Comparison of ENCODE assay signal across 15 mouse cellular contexts in genomic region chr12:111851745-111852144, GRCm38 (mm10). TPM values are rescaled to one million over a fixed set of nuclear protein-coding genes. Genes with fewer than 3 reads are reported as not detected.
DNase-seq lines count a peak whose midpoint lies in the region; ATAC-seq and TF ChIP-seq lines count a peak whose summit lies in the region.
"Had no signal": no experiment of that assay in that cellular context is flagged by ENCODE, and none has a peak within 500 bp of the region (broad histone marks: within the 10 kb centered on the region; RNA-seq: fewer than 3 reads in every experiment).

No protein-coding gene starts in this region.

- TF ChIP-seq POLR2A in limb, embryonic 14.5 days (IDR thresholded peaks at IDR 0.05; ENCODE audit: borderline replicate concordance, extremely low read depth, insufficient read depth, insufficient read length): no peak

- H3K9ac ChIP-seq in limb, embryonic 14.5 days (ENCODE audit: low read depth, low read length, severe bottlenecking): no peak overlapping the region
- H3K9ac ChIP-seq: heart, embryonic 15.5 days; liver, postnatal 0 days; midbrain, embryonic 12.5 days had no signal

- no peak overlapping the region for H3K4me2 ChIP-seq in limb, embryonic 14.5 days (replicated peaks; ENCODE audit: low read depth, low read length, severe bottlenecking)
- H3K4me2 ChIP-seq: heart, embryonic 15.5 days; midbrain, embryonic 12.5 days had no signal

- H3K4me3 ChIP-seq in limb, embryonic 14.5 days (replicated peaks; ENCODE audit: low read length): no peak overlapping the region
- H3K4me3 ChIP-seq in limb, embryonic 10.5 days: no peak overlapping the region
- H3K4me3 ChIP-seq: gastrocnemius, adult 2 months; heart, embryonic 15.5 days; midbrain, embryonic 12.5 days had no signal

- no peaks in the 10 kb centered on the region for H3K4me1 ChIP-seq in limb, embryonic 14.5 days (ENCODE audit: control insufficient read depth, insufficient read depth, low read length)
- H3K4me1 ChIP-seq in limb, embryonic 10.5 days: peaks cover 3% of the 10 kb centered on the region; the same call in 1 of the 2 replicates
- H3K4me1 ChIP-seq: midbrain, embryonic 12.5 days had no signal

- H3K27me3 ChIP-seq in limb, embryonic 14.5 days (ENCODE audit: control insufficient read depth, insufficient read depth, low read length): no peaks in the 10 kb centered on the region
- H3K27me3 ChIP-seq in limb, embryonic 10.5 days (ENCODE audit: low read depth, poor library complexity, severe bottlenecking): no peaks in the 10 kb centered on the region
- H3K27me3 ChIP-seq: heart, embryonic 15.5 days; midbrain, embryonic 12.5 days had no signal

- H3K27ac ChIP-seq in limb, embryonic 14.5 days (replicated peaks; ENCODE audit: low read depth, low read length): no peak overlapping the region
- H3K27ac ChIP-seq in limb, embryonic 10.5 days: no peak overlapping the region
- H3K27ac ChIP-seq: gastrocnemius, adult 2 months; heart, embryonic 15.5 days; hindbrain, postnatal 0 days; midbrain, embryonic 12.5 days had no signal

- 0 out of 2 replicates have a peak, but pooled peaks have one; percentile 30 for ATAC-seq in limb, embryonic 14.5 days (ENCODE audit: low FRiP score, low read depth)
- ATAC-seq: hindbrain, postnatal 0 days; liver, postnatal 0 days had no signal

- H3K36me3 ChIP-seq in limb, embryonic 14.5 days (ENCODE audit: control insufficient read depth, insufficient read depth, low read length): peaks cover 6% of the 10 kb centered on the region; the same call in 1 of the 2 replicates
- no peaks in the 10 kb centered on the region for H3K36me3 ChIP-seq in limb, embryonic 10.5 days
- H3K36me3 ChIP-seq: midbrain, embryonic 12.5 days had no signal

- H3K9me3 ChIP-seq in limb, embryonic 14.5 days (ENCODE audit: control insufficient read depth, low read length): no peaks in the 10 kb centered on the region
- H3K9me3 ChIP-seq in limb, embryonic 10.5 days (replicated peaks): no peaks in the 10 kb centered on the region
- H3K9me3 ChIP-seq: heart, embryonic 15.5 days; midbrain, embryonic 12.5 days had no signal

- WGBS in limb, embryonic 14.5 days: 76% methylated on average over 5 of the region's 5 CpGs
- WGBS in limb, embryonic 10.5 days: 89% methylated on average over 5 of the region's 5 CpGs

- DNase-seq in limb, embryonic 14.5 days (ENCODE audit: low spot score): peak; percentile 44
- DNase-seq in limb, embryonic 10.5 days (ENCODE audit: low spot score): no peak
- DNase-seq in NIH3T3 (ENCODE audit: low read depth): peak; percentile 29
- peak; percentile 15 for DNase-seq in mesoderm, embryonic 11.5 days (ENCODE audit: low read depth, low spot score)
- DNase-seq in thymus, postnatal 36 days: peak; percentile 12 to 39
- DNase-seq in natural killer cell, adult 2 months (ENCODE audit: low spot score in 2 of 2): no peak
- DNase-seq in heart, adult 8-10 months (ENCODE audit: low spot score): no peak
- DNase-seq: adrenal gland, postnatal 36 days; cerebellum, adult 8-10 months; gastrocnemius, adult 2 months; kidney, postnatal 4 days; liver, postnatal 0 days had no signal

RNA-seq across cellular contexts. Expression of gene Zfyve21, which starts 37.8 kb away (rescaled TPM):
- 102 and 114 TPM in 2 replicates for polyA plus RNA-seq in limb, embryonic 14.5 days (2012; rRNA removed)
- 110 and 119 TPM in 2 replicates for polyA plus RNA-seq in limb, embryonic 14.5 days (2014; fragmentation: Nextera tagmentation; extraction: Ambion mirVana)
- polyA plus RNA-seq in limb, embryonic 10.5 days (2016; fragmentation: Nextera tagmentation; extraction: Ambion mirVana): 69.8 and 75.8 TPM in 2 replicates
- total RNA-seq in heart, adult 8-10 months (2022): 10 to 100 TPM; 57.5 to 90.1 (median 67.6) TPM

RNA-seq across cellular contexts. Expression of gene Xrcc3, which starts 38.1 kb away (rescaled TPM):
- polyA plus RNA-seq in limb, embryonic 14.5 days (2012; rRNA removed): 26.3 and 32.9 TPM in 2 replicates
- polyA plus RNA-seq in limb, embryonic 14.5 days (2014; fragmentation: Nextera tagmentation; extraction: Ambion mirVana): 10.1 and 12.4 TPM in 2 replicates
- 21.6 and 23.9 TPM in 2 replicates for polyA plus RNA-seq in limb, embryonic 10.5 days (2016; fragmentation: Nextera tagmentation; extraction: Ambion mirVana)
- 1 to 10 TPM in 1 of 4 experiments, under 1 TPM in 3; 0.54 to 1.1 (median 0.77) TPM for total RNA-seq in heart, adult 8-10 months (2022)

RNA-seq across cellular contexts. Expression of gene Ppp1r13b, which starts 56.2 kb away (rescaled TPM):
- 16.8 and 18.5 TPM in 2 replicates for polyA plus RNA-seq in limb, embryonic 14.5 days (2012; rRNA removed)
- polyA plus RNA-seq in limb, embryonic 14.5 days (2014; fragmentation: Nextera tagmentation; extraction: Ambion mirVana): 17.3 and 19.4 TPM in 2 replicates
- polyA plus RNA-seq in limb, embryonic 10.5 days (2016; fragmentation: Nextera tagmentation; extraction: Ambion mirVana): 4.8 and 6.0 TPM in 2 replicates
- 10 to 100 TPM; 16.7 to 20.8 (median 18.6) TPM for total RNA-seq in heart, adult 8-10 months (2022)

Comparison
In these comparisons a context has a peak if more than half of its experiments do, and no peak if none do; other contexts are left out.
1. DNase-seq: peak in limb, embryonic 14.5 days (single experiment), NIH3T3 (single experiment), mesoderm, embryonic 11.5 days (single experiment) and thymus, postnatal 36 days (2 of 2); none in limb, embryonic 10.5 days (single experiment), natural killer cell, adult 2 months (0 of 2) and heart, adult 8-10 months (single experiment).